ENCODE assay signal across 10 mouse cellular contexts in the genomic region with DNA sequence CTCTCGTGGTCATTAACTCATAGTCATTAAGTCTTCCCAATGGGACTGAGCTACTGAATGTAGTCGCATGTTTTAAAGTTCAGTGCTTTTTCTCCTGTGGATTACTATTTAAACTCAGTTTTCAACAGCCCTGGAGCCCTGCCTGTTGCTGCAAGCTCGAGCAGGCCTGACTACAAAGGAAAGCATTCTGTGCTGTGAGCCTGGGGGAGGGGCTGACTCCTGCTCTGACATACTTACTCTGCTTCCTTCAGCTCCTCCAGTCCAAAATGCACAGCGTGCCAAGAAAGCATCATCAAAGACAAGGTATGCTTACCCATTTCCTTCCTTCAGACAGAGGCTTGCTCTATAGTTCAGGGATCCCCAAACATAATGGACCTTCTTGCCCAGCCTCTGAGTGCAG. TPM values are rescaled to one million over a fixed set of nuclear protein-coding genes. Genes with fewer than 3 reads are reported as not detected.
A peak's percentile ranks its signal among the peaks of the same experiment; 100 is the strongest.
DNase-seq lines count a peak whose midpoint lies in the region; ATAC-seq and TF ChIP-seq lines count a peak whose summit lies in the region.
"Had no signal": no experiment of that assay in that cellular context is flagged by ENCODE, and none has a peak within 500 bp of the region (broad histone marks: within the 10 kb centered on the region; RNA-seq: fewer than 3 reads in every experiment).

No protein-coding gene starts in this region.

- WGBS in hindbrain, embryonic 10.5 days: 60% methylated on average over 4 of the region's 4 CpGs
- WGBS in hindbrain, embryonic 16.5 days: 39% methylated on average over 4 of the region's 4 CpGs
- 49% methylated on average over 4 of the region's 4 CpGs for WGBS in hindbrain, embryonic 12.5 days
- WGBS in limb, embryonic 15.5 days: 42% methylated on average over 4 of the region's 4 CpGs
- WGBS in liver, postnatal 0 days (ENCODE audit: insufficient replicate concordance): 76% methylated on average over 4 of the region's 4 CpGs
- WGBS in heart, embryonic 11.5 days (ENCODE audit: insufficient replicate concordance): 60% methylated on average over 4 of the region's 4 CpGs

- no peaks in the 10 kb centered on the region for H3K27me3 ChIP-seq in hindbrain, embryonic 10.5 days (ENCODE audit: insufficient read depth, poor library complexity, severe bottlenecking)
- H3K27me3 ChIP-seq in hindbrain, embryonic 16.5 days (replicated peaks; ENCODE audit: control insufficient read depth, insufficient read depth, low read length): no peaks in the 10 kb centered on the region
- no peaks in the 10 kb centered on the region for H3K27me3 ChIP-seq in hindbrain, embryonic 12.5 days
- H3K27me3 ChIP-seq in limb, embryonic 15.5 days: no peaks in the 10 kb centered on the region
- H3K27me3 ChIP-seq in liver, postnatal 0 days (ENCODE audit: insufficient read depth, low read length): no peaks in the 10 kb centered on the region
- no peaks in the 10 kb centered on the region for H3K27me3 ChIP-seq in heart, embryonic 11.5 days (ENCODE audit: control insufficient read depth, insufficient read depth, low read length)
- H3K27me3 ChIP-seq: midbrain, embryonic 12.5 days had no signal

- H3K9ac ChIP-seq in hindbrain, embryonic 16.5 days (ENCODE audit: low read depth, low read length): no peak overlapping the region
- no peak overlapping the region for H3K9ac ChIP-seq in hindbrain, embryonic 12.5 days
- H3K9ac ChIP-seq in limb, embryonic 15.5 days: no peak overlapping the region
- no peak overlapping the region for H3K9ac ChIP-seq in liver, postnatal 0 days (replicated peaks)
- no peak overlapping the region for H3K9ac ChIP-seq in heart, embryonic 11.5 days (ENCODE audit: low read depth, low read length)
- H3K9ac ChIP-seq: midbrain, embryonic 12.5 days had no signal

- 0 out of 2 replicates have a peak overlapping the region, but pooled peaks have one; percentile 35 for H3K27ac ChIP-seq in hindbrain, embryonic 10.5 days
- H3K27ac ChIP-seq in hindbrain, embryonic 16.5 days (ENCODE audit: low read depth, low read length): no peak overlapping the region
- H3K27ac ChIP-seq in hindbrain, embryonic 12.5 days: peak overlapping the region; percentile 37; the same call in 1 of the 2 replicates
- H3K27ac ChIP-seq in limb, embryonic 15.5 days: peak overlapping the region; percentile 40
- H3K27ac ChIP-seq in liver, postnatal 0 days (ENCODE audit: low read depth): no peak overlapping the region
- H3K27ac ChIP-seq in heart, embryonic 11.5 days (ENCODE audit: low read depth, low read length): no peak overlapping the region
- H3K27ac ChIP-seq: midbrain, embryonic 12.5 days had no signal

- no peak overlapping the region for H3K4me3 ChIP-seq in hindbrain, embryonic 10.5 days
- no peak overlapping the region for H3K4me3 ChIP-seq in hindbrain, embryonic 16.5 days (ENCODE audit: low read length)
- no peak overlapping the region for H3K4me3 ChIP-seq in hindbrain, embryonic 12.5 days
- H3K4me3 ChIP-seq in limb, embryonic 15.5 days: no peak overlapping the region
- no peak overlapping the region for H3K4me3 ChIP-seq in liver, postnatal 0 days (ENCODE audit: low read depth, low read length)
- H3K4me3 ChIP-seq in heart, embryonic 11.5 days (ENCODE audit: low read depth, low read length): no peak overlapping the region
- H3K4me3 ChIP-seq: midbrain, embryonic 12.5 days had no signal

- peaks cover 5% of the 10 kb centered on the region; the same call in 1 of the 2 replicates for H3K4me1 ChIP-seq in hindbrain, embryonic 10.5 days (replicated peaks)
- H3K4me1 ChIP-seq in hindbrain, embryonic 16.5 days (ENCODE audit: control insufficient read depth, insufficient read depth, low read depth, low read length): no peaks in the 10 kb centered on the region; the same call in 1 of the 2 replicates
- peaks cover 7% of the 10 kb centered on the region for H3K4me1 ChIP-seq in hindbrain, embryonic 12.5 days
- peaks cover 20% of the 10 kb centered on the region; the same call in 1 of the 2 replicates for H3K4me1 ChIP-seq in limb, embryonic 15.5 days
- H3K4me1 ChIP-seq in liver, postnatal 0 days (ENCODE audit: insufficient read depth): no peaks in the 10 kb centered on the region
- H3K4me1 ChIP-seq in heart, embryonic 11.5 days (ENCODE audit: control insufficient read depth, insufficient read depth, low read length): peaks cover 11% of the 10 kb centered on the region
- H3K4me1 ChIP-seq: midbrain, embryonic 12.5 days had no signal

- no peak for TF ChIP-seq POLR2A in brain, embryonic 14.5 days (IDR thresholded peaks at IDR 0.05; ENCODE audit: borderline replicate concordance, extremely low read depth, insufficient read depth, insufficient read length, poor library complexity, severe bottlenecking)

- H3K4me2 ChIP-seq in hindbrain, embryonic 16.5 days (ENCODE audit: low read length): no peak overlapping the region
- H3K4me2 ChIP-seq in hindbrain, embryonic 12.5 days (replicated peaks): no peak overlapping the region
- H3K4me2 ChIP-seq in limb, embryonic 15.5 days: no peak overlapping the region
- no peak overlapping the region for H3K4me2 ChIP-seq in liver, postnatal 0 days (ENCODE audit: low read depth, low read length)
- no peak overlapping the region for H3K4me2 ChIP-seq in heart, embryonic 11.5 days
- H3K4me2 ChIP-seq: midbrain, embryonic 12.5 days had no signal

- no peak for TF ChIP-seq EP300 in liver, postnatal 0 days (IDR thresholded peaks at IDR 0.05; ENCODE audit: low read depth)

- no peak for TF ChIP-seq CTCF in brain, embryonic 14.5 days (IDR thresholded peaks at IDR 0.05; ENCODE audit: borderline replicate concordance, extremely low read depth, insufficient read depth, insufficient read length)
- no peak for TF ChIP-seq CTCF in liver, postnatal 0 days (IDR thresholded peaks at IDR 0.05; ENCODE audit: low read depth)

- H3K9me3 ChIP-seq in hindbrain, embryonic 10.5 days: no peaks in the 10 kb centered on the region
- no peaks in the 10 kb centered on the region for H3K9me3 ChIP-seq in hindbrain, embryonic 16.5 days (ENCODE audit: control insufficient read depth, low read length)
- H3K9me3 ChIP-seq in hindbrain, embryonic 12.5 days (replicated peaks): no peaks in the 10 kb centered on the region
- H3K9me3 ChIP-seq in limb, embryonic 15.5 days: no peaks in the 10 kb centered on the region
- no peaks in the 10 kb centered on the region for H3K9me3 ChIP-seq in liver, postnatal 0 days (ENCODE audit: low read length)
- H3K9me3 ChIP-seq in heart, embryonic 11.5 days (replicated peaks; ENCODE audit: control insufficient read depth, low read length): no peaks in the 10 kb centered on the region
- H3K9me3 ChIP-seq: midbrain, embryonic 12.5 days had no signal

- no peak for ATAC-seq in hindbrain, embryonic 16.5 days
- ATAC-seq in hindbrain, embryonic 12.5 days (ENCODE audit: low FRiP score): no peak
- 0 out of 2 replicates have a peak, but pooled peaks have one; percentile 53 for ATAC-seq in limb, embryonic 15.5 days (ENCODE audit: insufficient number of reproducible peaks, low FRiP score, low TSS enrichment, low read depth)
- ATAC-seq in liver, postnatal 0 days: no peak
- ATAC-seq in erythroid progenitor cell, adult 5-6 weeks (replicated peaks; ENCODE audit: low FRiP score, poor library complexity, severe bottlenecking): no peak
- ATAC-seq in heart, embryonic 11.5 days (replicated peaks; ENCODE audit: insufficient number of reproducible peaks, low FRiP score, low TSS enrichment): no peak

- DNase-seq in hindbrain, embryonic 10.5 days (ENCODE audit: low spot score): peak; percentile 19
- peak; percentile 75 for DNase-seq in brain, embryonic 14.5 days (ENCODE audit: low read depth)
- no peak for DNase-seq in liver, postnatal 0 days

- H3K36me3 ChIP-seq in hindbrain, embryonic 10.5 days: peaks cover 83% of the 10 kb centered on the region
- peaks cover 5% of the 10 kb centered on the region; the same call in 1 of the 2 replicates for H3K36me3 ChIP-seq in hindbrain, embryonic 16.5 days (ENCODE audit: control insufficient read depth, insufficient read depth, low read length)
- H3K36me3 ChIP-seq in hindbrain, embryonic 12.5 days: peaks cover 37% of the 10 kb centered on the region
- H3K36me3 ChIP-seq in limb, embryonic 15.5 days: peaks cover 48% of the 10 kb centered on the region
- peaks cover 16% of the 10 kb centered on the region for H3K36me3 ChIP-seq in liver, postnatal 0 days (replicated peaks; ENCODE audit: insufficient read depth, low read length)
- H3K36me3 ChIP-seq in heart, embryonic 11.5 days (ENCODE audit: control insufficient read depth, insufficient read depth, low read length): peaks cover 4% of the 10 kb centered on the region

RNA-seq across cellular contexts. Expression of gene Amn, which starts 32.1 kb away (rescaled TPM):
- 0.10 and 0.30 TPM in 2 replicates for polyA plus RNA-seq in hindbrain, embryonic 10.5 days (2016; fragmentation: Nextera tagmentation; extraction: Ambion mirVana)
- 39.0 and 59.0 TPM in 2 replicates for polyA plus RNA-seq in hindbrain, embryonic 16.5 days (2015; fragmentation: Nextera tagmentation; extraction: Ambion mirVana)
- polyA plus RNA-seq in brain, embryonic 14.5 days (2012; rRNA removed): 6.7 and 7.9 TPM in 2 replicates
- polyA plus RNA-seq in hindbrain, embryonic 12.5 days (2016; fragmentation: Nextera tagmentation; extraction: Ambion mirVana): 0.69 and 1.0 TPM in 2 replicates
- polyA plus RNA-seq in limb, embryonic 15.5 days (2015; fragmentation: Nextera tagmentation; extraction: Ambion mirVana): 1.0 and 1.2 TPM in 2 replicates
- 0.27 and 0.61 TPM in 2 replicates for polyA plus RNA-seq in liver, postnatal 0 days (2015; fragmentation: Nextera tagmentation; extraction: Ambion mirVana)
- not detected in 2 replicates for total RNA-seq in erythroid progenitor cell, adult 5-6 weeks (2015; ENCODE audit: low replicate concordance)
- not detected in 2 replicates for total RNA-seq in erythroid progenitor cell, adult 5-6 weeks (2017; ENCODE audit: low replicate concordance)
- 1.3 and 2.2 TPM in 2 replicates for polyA plus RNA-seq in heart, embryonic 11.5 days (2014; fragmentation: Nextera tagmentation; extraction: Ambion mirVana)

RNA-seq across cellular contexts. Expression of gene 4930595D18Rik, which starts 54.5 kb away (rescaled TPM):
- polyA plus RNA-seq in hindbrain, embryonic 10.5 days (2016; fragmentation: Nextera tagmentation; extraction: Ambion mirVana): not detected in 2 replicates
- 0.19 TPM in 1 of 2 replicates, not detected in the other for polyA plus RNA-seq in hindbrain, embryonic 16.5 days (2015; fragmentation: Nextera tagmentation; extraction: Ambion mirVana)
- 0.20 and 0.29 TPM in 2 replicates for polyA plus RNA-seq in brain, embryonic 14.5 days (2012; rRNA removed)
- not detected in 2 replicates for polyA plus RNA-seq in hindbrain, embryonic 12.5 days (2016; fragmentation: Nextera tagmentation; extraction: Ambion mirVana)
- polyA plus RNA-seq in limb, embryonic 15.5 days (2015; fragmentation: Nextera tagmentation; extraction: Ambion mirVana): not detected in 2 replicates
- not detected in 2 replicates for polyA plus RNA-seq in liver, postnatal 0 days (2015; fragmentation: Nextera tagmentation; extraction: Ambion mirVana)
- total RNA-seq in erythroid progenitor cell, adult 5-6 weeks (2015; ENCODE audit: low replicate concordance): not detected in 2 replicates
- total RNA-seq in erythroid progenitor cell, adult 5-6 weeks (2017; ENCODE audit: low replicate concordance): not detected in 2 replicates
- not detected in 2 replicates for polyA plus RNA-seq in heart, embryonic 11.5 days (2014; fragmentation: Nextera tagmentation; extraction: Ambion mirVana)
- polyA plus RNA-seq: heart, postnatal 0 days; midbrain, embryonic 12.5 days had no signal

Comparison
In these comparisons a context has a peak if more than half of its experiments do, and no peak if none do; other contexts are left out.
1. H3K27ac ChIP-seq: peak in hindbrain, embryonic 10.5 days (single experiment), hindbrain, embryonic 12.5 days (single experiment) and limb, embryonic 15.5 days (single experiment); none in hindbrain, embryonic 16.5 days (single experiment), liver, postnatal 0 days (single experiment) and heart, embryonic 11.5 days (single experiment).